Mouse (Mus musculus) forebrain, embryonic 16.5 days (tissue): Measurements from ENCODE around the gene Ssmem1. TPM values are rescaled to one million over a fixed set of nuclear protein-coding genes. Genes with fewer than 3 reads are reported as not detected.
A peak's percentile ranks its signal among the peaks of the same experiment; 100 is the strongest.

Experiments used
- ATAC-seq: fragments of 200-750 bp; cut with Nextera tagmentation; 2 replicates; pipeline ENCODE4 v1.8.0; 2017; ENCODE audit warnings: mild to moderate bottlenecking, moderate library complexity
- H3K27ac ChIP-seq: fragments of 300-500 bp; sonication (generic); 2 replicates; pipeline ENCODE4 v1.5.1; 2014; ENCODE audit warnings: low read length, control low read depth
- H3K27me3 ChIP-seq: fragments of 300-500 bp; sonication (generic); replicated peaks from 2 replicates; pipeline ENCODE4 v1.6.1; 2014; ENCODE audit warnings: low read length; ENCODE audit not compliant: control insufficient read depth, insufficient read depth
- H3K36me3 ChIP-seq: fragments of 300-500 bp; sonication (generic); 2 replicates; pipeline ENCODE4 v1.6.1; 2014; ENCODE audit not compliant: control insufficient read depth, insufficient read depth
- H3K4me1 ChIP-seq: fragments of 300-500 bp; sonication (generic); replicated peaks from 2 replicates; pipeline ENCODE4 v1.6.1; 2014; ENCODE audit warnings: low read length; ENCODE audit not compliant: control insufficient read depth, insufficient read depth
- H3K4me2 ChIP-seq: fragments of 300-500 bp; sonication (generic); 2 replicates; pipeline ENCODE4 v1.6.1; 2014; ENCODE audit warnings: mild to moderate bottlenecking, low read length, control low read depth
- H3K4me3 ChIP-seq: fragments of 300-500 bp; sonication (generic); replicated peaks from 2 replicates; pipeline ENCODE4 v1.5.1; 2014; ENCODE audit warnings: mild to moderate bottlenecking, low read length, control low read depth
- H3K9ac ChIP-seq: fragments of 300-500 bp; sonication (generic); replicated peaks from 2 replicates; pipeline ENCODE4 v1.6.1; 2014; ENCODE audit warnings: low read depth, low read length, control low read depth
- H3K9me3 ChIP-seq: fragments of 300-500 bp; sonication (generic); 2 replicates; pipeline ENCODE4 v1.6.1; 2016; ENCODE audit warnings: low read length; ENCODE audit not compliant: control insufficient read depth
- WGBS: fragments of 180-500 bp; shearing (Covaris S2); extraction: QIAGEN DNeasy Blood & Tissue Kit; methylation state at CpG from one replicate; pipeline ENCODE4 v1.1.7; 2014; 5-methylcytosine and 5-hydroxymethylcytosine counted together
- polyA plus RNA-seq: library from polyadenylated mRNA; unstranded; fragments of >200 nt; fragmentation: Nextera tagmentation; extraction: Ambion mirVana; gene quantifications from 2 replicates; pipeline ENCODE4 v1.2.1, GENCODE M21; 2015

Ssmem1 gene
- polyA plus RNA-seq, 1 experiment from 2014 or later: not detected

- no peak for ATAC-seq
- H3K4me3 ChIP-seq: no peak overlapping the region
Observed at GRCm38 (mm10) chr6:30471706-30472105, 37.9 kb upstream of the Ssmem1 start.

GRCm38 (mm10) chr6:30476025-30476765, 33.5 kb upstream of the Ssmem1 start:
- ATAC-seq: no peak
- WGBS: 62% methylated on average over 10 of the region's 10 CpGs

More at GRCm38 (mm10) chr6:30471706-30472105, 37.9 kb upstream of the Ssmem1 start:
- WGBS: 77% methylated on average over 3 of the region's 3 CpGs
- Histone ChIP-seq H3K4me2 (no peak overlapping the region), H3K27me3 (no peaks in the 10 kb centered on the region), H3K36me3 (no peaks in the 10 kb centered on the region), H3K9me3 (no peaks in the 10 kb centered on the region), H3K4me1 (peaks cover 6% of the 10 kb centered on the region; the same call in 1 of the 2 replicates), H3K9ac (no peak overlapping the region), H3K27ac (no peak overlapping the region)

GRCm38 (mm10) chr6:30477210-30477714, 32.4 kb upstream of the Ssmem1 start:
- Histone ChIP-seq H3K4me3 (no peak overlapping the region), H3K9ac (no peak overlapping the region), H3K27ac (no peak overlapping the region), H3K4me1 (peaks cover 2% of the 10 kb centered on the region; the same call in 1 of the 2 replicates), H3K36me3 (no peaks in the 10 kb centered on the region; the same call in 1 of the 2 replicates), H3K4me2 (no peak overlapping the region), H3K27me3 (no peaks in the 10 kb centered on the region), H3K9me3 (no peaks in the 10 kb centered on the region)
- WGBS: 78% methylated on average over 8 of the region's 8 CpGs
- ATAC-seq: peak; percentile 28; the same call in 1 of the 2 replicates

More at GRCm38 (mm10) chr6:30476025-30476765, 33.5 kb upstream of the Ssmem1 start:
- H3K4me1 ChIP-seq: peaks cover 2% of the 10 kb centered on the region; the same call in 1 of the 2 replicates
- no peaks in the 10 kb centered on the region for H3K9me3 ChIP-seq
- H3K27me3 ChIP-seq: no peaks in the 10 kb centered on the region
- H3K27ac ChIP-seq: no peak overlapping the region
- no peaks in the 10 kb centered on the region; the same call in 1 of the 2 replicates for H3K36me3 ChIP-seq
- H3K4me3 ChIP-seq: no peak overlapping the region
- H3K9ac ChIP-seq: no peak overlapping the region
- H3K4me2 ChIP-seq: no peak overlapping the region

GRCm38 (mm10) chr6:30477784-30478183, 31.9 kb upstream of the Ssmem1 start:
- no peak overlapping the region for H3K4me2 ChIP-seq
- H3K36me3 ChIP-seq: no peaks in the 10 kb centered on the region; the same call in 1 of the 2 replicates
- no peak overlapping the region for H3K4me3 ChIP-seq
- H3K9ac ChIP-seq: no peak overlapping the region
- WGBS: 94% methylated on average over 6 of the region's 6 CpGs
- no peak overlapping the region for H3K27ac ChIP-seq
- no peak for ATAC-seq
- no peaks in the 10 kb centered on the region for H3K9me3 ChIP-seq
- H3K27me3 ChIP-seq: no peaks in the 10 kb centered on the region
- H3K4me1 ChIP-seq: peaks cover 2% of the 10 kb centered on the region; the same call in 1 of the 2 replicates

- ATAC-seq: no peak
- H3K9ac ChIP-seq: no peak overlapping the region
- peaks cover 8% of the 10 kb centered on the region; the same call in 1 of the 2 replicates for H3K36me3 ChIP-seq
- H3K9me3 ChIP-seq: no peaks in the 10 kb centered on the region
- no peaks in the 10 kb centered on the region for H3K27me3 ChIP-seq
- H3K4me3 ChIP-seq: no peak overlapping the region
- H3K4me1 ChIP-seq: peaks cover 2% of the 10 kb centered on the region; the same call in 1 of the 2 replicates
- no peak overlapping the region for H3K27ac ChIP-seq
- 97% methylated on average over 3 of the region's 3 CpGs for WGBS
- no peak overlapping the region for H3K4me2 ChIP-seq
Observed at GRCm38 (mm10) chr6:30479418-30479817, 30.2 kb upstream of the Ssmem1 start.

- Histone ChIP-seq H3K9me3 (no peaks in the 10 kb centered on the region), H3K4me2 (no peak overlapping the region), H3K36me3 (peaks cover 17% of the 10 kb centered on the region), H3K4me3 (no peak overlapping the region), H3K27me3 (no peaks in the 10 kb centered on the region), H3K4me1 (no peaks in the 10 kb centered on the region), H3K27ac (no peak overlapping the region), H3K9ac (no peak overlapping the region)
- no peak for ATAC-seq
- 91% methylated on average over 2 of the region's 2 CpGs for WGBS
Observed at GRCm38 (mm10) chr6:30482908-30483307, 26.7 kb upstream of the Ssmem1 start.

GRCm38 (mm10) chr6:30486504-30486903, 23.1 kb upstream of the Ssmem1 start:
- no peak for ATAC-seq
- Histone ChIP-seq H3K36me3 (peaks cover 21% of the 10 kb centered on the region), H3K4me2 (no peak overlapping the region), H3K4me1 (no peaks in the 10 kb centered on the region), H3K27me3 (no peaks in the 10 kb centered on the region), H3K9ac (no peak overlapping the region), H3K9me3 (no peaks in the 10 kb centered on the region), H3K27ac (no peak overlapping the region), H3K4me3 (no peak overlapping the region)
- WGBS: 87% methylated on average over 6 of the region's 6 CpGs

GRCm38 (mm10) chr6:30499049-30499448, 10.6 kb upstream of the Ssmem1 start:
- Histone ChIP-seq H3K27me3 (no peaks in the 10 kb centered on the region), H3K4me3 (no peak overlapping the region), H3K4me2 (no peak overlapping the region), H3K27ac (no peak overlapping the region), H3K4me1 (no peaks in the 10 kb centered on the region), H3K9me3 (no peaks in the 10 kb centered on the region), H3K36me3 (peaks cover 4% of the 10 kb centered on the region), H3K9ac (no peak overlapping the region)
- WGBS: 89% methylated on average over 3 of the region's 3 CpGs
- no peak for ATAC-seq

- Histone ChIP-seq H3K4me2 (peak overlapping the region; percentile 89), H3K4me3 (peak overlapping the region; percentile 60), H3K27me3 (no peaks in the 10 kb centered on the region), H3K9me3 (no peaks in the 10 kb centered on the region), H3K4me1 (peaks cover 6% of the 10 kb centered on the region), H3K36me3 (peaks cover 3% of the 10 kb centered on the region; the same call in 1 of the 2 replicates), H3K9ac (peak overlapping the region; percentile 64), H3K27ac (peak overlapping the region; percentile 91)
- 5% methylated on average over 2 of the region's 2 CpGs for WGBS
- no peak for ATAC-seq
Observed at GRCm38 (mm10) chr6:30508824-30509223, 825 bp upstream of the Ssmem1 start.
